Mouse (Mus musculus): ENCODE measurements around the gene Atg16l2. TPM values are rescaled to one million over a fixed set of nuclear protein-coding genes. Genes with fewer than 3 reads are reported as not detected.

Atg16l2 gene
- total RNA-seq, 2 experiments from 2014 or later: 52.7 to 55.5 TPM

GRCm38 (mm10) chr7:101296252-101297022 lies 5.6 kb downstream of the Atg16l2 start:
- DNase-seq (ENCODE audit: low spot score in 2 of 2): peak; percentile 89 to 90
- intact Hi-C loops (cut with DNase I): loop anchor here (10.0 kb wide), 1 partner anchor 392 kb away; no protein-coding TSS in a partner anchor

GRCm38 (mm10) chr7:101295438-101295837 lies 6.6 kb downstream of the Atg16l2 start:
- intact Hi-C loops (cut with DNase I): loop anchor here (10.0 kb wide), 1 partner anchor 391 kb away; no protein-coding TSS in a partner anchor
- no peak for DNase-seq (ENCODE audit: low spot score in 2 of 2)

- no peak for DNase-seq (ENCODE audit: low spot score in 2 of 2)
- intact Hi-C loops (cut with DNase I): loop anchor here (10.0 kb wide), 1 partner anchor 389 kb away; no protein-coding TSS in a partner anchor
Measured at GRCm38 (mm10) chr7:101293611-101294010, 8.4 kb downstream of the Atg16l2 start.

- intact Hi-C loops (cut with DNase I): loop anchor here (10.0 kb wide), 1 partner anchor 388 kb away; no protein-coding TSS in a partner anchor
- no peak for DNase-seq (ENCODE audit: low spot score in 2 of 2)
Measured at GRCm38 (mm10) chr7:101293138-101293537, 8.9 kb downstream of the Atg16l2 start.

GRCm38 (mm10) chr7:101292696-101293095 lies 9.4 kb downstream of the Atg16l2 start:
- no peak for DNase-seq (ENCODE audit: low spot score in 2 of 2)
- intact Hi-C loops (cut with DNase I): loop anchor here (10.0 kb wide), 1 partner anchor 388 kb away; no protein-coding TSS in a partner anchor

GRCm38 (mm10) chr7:101292086-101292485 lies 10.0 kb downstream of the Atg16l2 start:
- no peak for DNase-seq (ENCODE audit: low spot score in 2 of 2)
- intact Hi-C loops (cut with DNase I): loop anchor here (10.0 kb wide), 1 partner anchor 387 kb away; no protein-coding TSS in a partner anchor

GRCm38 (mm10) chr7:101291641-101292040 lies 10.4 kb downstream of the Atg16l2 start:
- no peak for DNase-seq (ENCODE audit: low spot score in 2 of 2)
- intact Hi-C loops (cut with DNase I): loop anchor here (10.0 kb wide), 1 partner anchor 387 kb away; no protein-coding TSS in a partner anchor

- intact Hi-C loops (cut with DNase I): loop anchor here (10.0 kb wide), 1 partner anchor 386 kb away; no protein-coding TSS in a partner anchor
- DNase-seq (ENCODE audit: low spot score in 2 of 2): no peak
Measured at GRCm38 (mm10) chr7:101291211-101291610, 10.8 kb downstream of the Atg16l2 start.

GRCm38 (mm10) chr7:101290401-101290800 lies 11.7 kb downstream of the Atg16l2 start:
- intact Hi-C loops (cut with DNase I): loop anchor here (10.0 kb wide), 1 partner anchor 386 kb away; no protein-coding TSS in a partner anchor
- DNase-seq (ENCODE audit: low spot score in 2 of 2): no peak

- no peak for DNase-seq (ENCODE audit: low spot score in 2 of 2)
- intact Hi-C loops (cut with DNase I): no loop called here
Measured at GRCm38 (mm10) chr7:101288436-101288835, 13.6 kb downstream of the Atg16l2 start.

- no peak for DNase-seq (ENCODE audit: low spot score in 2 of 2)
- intact Hi-C loops (cut with DNase I): no loop called here
Measured at GRCm38 (mm10) chr7:101287820-101288219, 14.2 kb downstream of the Atg16l2 start.

- DNase-seq (ENCODE audit: low spot score in 2 of 2): no peak
- intact Hi-C loops (cut with DNase I): no loop called here
Measured at GRCm38 (mm10) chr7:101286891-101287290, 15.2 kb downstream of the Atg16l2 start.

GRCm38 (mm10) chr7:101284504-101284903 lies 17.5 kb downstream of the Atg16l2 start:
- intact Hi-C loops (cut with DNase I): loop anchor here (2.0 kb wide), 1 partner anchor 224 kb away; no protein-coding TSS in a partner anchor
- DNase-seq (ENCODE audit: low spot score in 2 of 2): no peak

- intact Hi-C loops (cut with DNase I): no loop called here
- DNase-seq (ENCODE audit: low spot score in 2 of 2): no peak
Measured at GRCm38 (mm10) chr7:101282721-101283120, 19.3 kb downstream of the Atg16l2 start.

- no peak for DNase-seq (ENCODE audit: low spot score in 2 of 2)
- intact Hi-C loops (cut with DNase I): no loop called here
Measured at GRCm38 (mm10) chr7:101272466-101273160, 29.4 kb downstream of the Atg16l2 start.

- DNase-seq (ENCODE audit: low spot score in 2 of 2): no peak
- intact Hi-C loops (cut with DNase I): no loop called here
Measured at GRCm38 (mm10) chr7:101271602-101272001, 30.4 kb downstream of the Atg16l2 start.

- intact Hi-C loops (cut with DNase I): no loop called here
- no peak for DNase-seq (ENCODE audit: low spot score in 2 of 2)
Measured at GRCm38 (mm10) chr7:101267457-101268259, 34.4 kb downstream of the Atg16l2 start.

- intact Hi-C loops (cut with DNase I): no loop called here
- no peak for DNase-seq (ENCODE audit: low spot score in 2 of 2)
Measured at GRCm38 (mm10) chr7:101263511-101263910, 38.5 kb downstream of the Atg16l2 start.

GRCm38 (mm10) chr7:101261941-101262546 lies 40.0 kb downstream of the Atg16l2 start:
- DNase-seq (ENCODE audit: low spot score in 2 of 2): no peak
- intact Hi-C loops (cut with DNase I): no loop called here
